Mouse (Mus musculus) myocyte (in vitro differentiated cells): ENCODE results near the gene 1700025G04Rik.

Experiments
- CEBPB ChIP-seq: IDR thresholded peaks from 2 replicates; pipeline ENCODE4 v1.6.1; 2011; ENCODE audit warnings: mild to moderate bottlenecking, moderate library complexity; ENCODE audit not compliant: poor library complexity, insufficient read depth, severe bottlenecking
- E2F4 ChIP-seq: IDR thresholded peaks from one replicate; pipeline ENCODE4 v1.6.1; 2011; ENCODE audit warnings: mild to moderate bottlenecking, control low read depth, moderate library complexity; ENCODE audit not compliant: insufficient read depth
- MAX ChIP-seq: IDR thresholded peaks from one replicate; pipeline ENCODE4 v1.6.1; 2011; ENCODE audit warnings: low read depth, mild to moderate bottlenecking, control low read depth
- MYOD1 ChIP-seq, 3 experiments: IDR thresholded peaks; one replicate each; pipeline ENCODE4 v1.6.1; 2011; ENCODE audit warnings: control low read depth in 2 of 3, low read depth in 2 of 3, mild to moderate bottlenecking in 2 of 3, moderate library complexity in 1 of 3; ENCODE audit not compliant: insufficient read length in 2 of 3, control insufficient read depth in 1 of 3
- MYOG ChIP-seq, 3 experiments: IDR thresholded peaks; one replicate each; pipeline ENCODE4 v1.6.1; 2011; ENCODE audit warnings: control low read depth in 2 of 3, low read depth in 2 of 3, mild to moderate bottlenecking in 2 of 3; ENCODE audit not compliant: insufficient read length in 2 of 3, control insufficient read depth in 1 of 3, insufficient read depth in 1 of 3
- POLR2A ChIP-seq: IDR thresholded peaks from one replicate; pipeline ENCODE4 v1.6.1; 2011; ENCODE audit warnings: low read depth, mild to moderate bottlenecking, control low read depth, moderate library complexity; ENCODE audit not compliant: insufficient read length
- TCF12 ChIP-seq: IDR thresholded peaks from one replicate; pipeline ENCODE4 v1.6.1; 2011; ENCODE audit warnings: mild to moderate bottlenecking, control low read depth; ENCODE audit not compliant: poor library complexity, insufficient read depth, severe bottlenecking
- USF1 ChIP-seq: IDR thresholded peaks from one replicate; pipeline ENCODE4 v1.6.1; 2011; ENCODE audit warnings: low read depth, mild to moderate bottlenecking, control low read depth, moderate library complexity

GRCm38 (mm10) chr1:151851051-151851848, 238.7 kb downstream of the 1700025G04Rik start:
- TF ChIP-seq CEBPB (no peak), POLR2A (no peak), USF1 (no peak), TCF12 (no peak), MYOG (IDR thresholded peaks at IDR 0.05; ENCODE audit: control insufficient read depth in 1 of 3, insufficient read depth in 1 of 3, insufficient read length in 2 of 3, low read depth in 2 of 3) (no peak), MAX (no peak), MYOD1 (IDR thresholded peaks at IDR 0.05; ENCODE audit: control insufficient read depth in 1 of 3, insufficient read length in 2 of 3, low read depth in 2 of 3) (no peak), E2F4 (no peak)
